Mouse (Mus musculus) limb, embryonic 10.5 days (tissue): Measurements from ENCODE around the gene Card11. TPM values are rescaled to one million over a fixed set of nuclear protein-coding genes. Genes with fewer than 3 reads are reported as not detected.
A peak's percentile ranks its signal among the peaks of the same experiment; 100 is the strongest.

ENCODE experiments used
- DNase-seq: peaks from one replicate; pipeline ENCODE4 v3.0.0-alpha.2; 2017; ENCODE audit warnings: low spot score
- H3K27ac ChIP-seq: fragments of 300-500 bp; sonication (generic); 2 replicates; pipeline ENCODE4 v1.5.1; 2016; ENCODE audit warnings: mild to moderate bottlenecking
- H3K27me3 ChIP-seq: fragments of 300-500 bp; sonication (generic); 2 replicates; pipeline ENCODE4 v1.6.1; 2016; ENCODE audit warnings: low read depth, mild to moderate bottlenecking; ENCODE audit not compliant: poor library complexity, severe bottlenecking
- H3K36me3 ChIP-seq: fragments of 300-500 bp; sonication (generic); 2 replicates; pipeline ENCODE4 v1.6.1; 2016; ENCODE audit warnings: mild to moderate bottlenecking, moderate library complexity
- H3K4me1 ChIP-seq: fragments of 300-500 bp; sonication (generic); 2 replicates; pipeline ENCODE4 v1.6.1; 2016
- H3K4me3 ChIP-seq: fragments of 300-500 bp; sonication (generic); 2 replicates; pipeline ENCODE4 v1.5.1; 2016; ENCODE audit warnings: mild to moderate bottlenecking, moderate library complexity
- H3K9me3 ChIP-seq: fragments of 300-500 bp; sonication (generic); replicated peaks from 2 replicates; pipeline ENCODE4 v1.6.1; 2016; ENCODE audit warnings: mild to moderate bottlenecking
- WGBS: fragments of 180-500 bp; shearing (Covaris S2); methylation state at CpG from one replicate; pipeline ENCODE4 v1.1.7; 2016; 5-methylcytosine and 5-hydroxymethylcytosine counted together
- polyA plus RNA-seq: library from polyadenylated mRNA; unstranded; fragments of >200 nt; fragmentation: Nextera tagmentation; extraction: Ambion mirVana; gene quantifications from 2 replicates; pipeline ENCODE4 v1.2.1, GENCODE M21; 2016

The Card11 gene
- polyA plus RNA-seq, 1 experiment from 2014 or later = 0.49 TPM

GRCm38 (mm10) chr5:140935848-140936247, 64.5 kb downstream of the Card11 start:
- Histone ChIP-seq H3K9me3 (no peaks in the 10 kb centered on the region), H3K4me3 (no peak overlapping the region), H3K4me1 (peaks cover 9% of the 10 kb centered on the region), H3K27ac (no peak overlapping the region), H3K36me3 (no peaks in the 10 kb centered on the region), H3K27me3 (no peaks in the 10 kb centered on the region)
- WGBS = 93% methylated on average over 3 of the region's 3 CpGs
- DNase-seq = no peak

- DNase-seq = no peak
These were observed 65.6 kb downstream of the Card11 start for GRCm38 (mm10) chr5:140934639-140935315.

GRCm38 (mm10) chr5:140931523-140932229, 68.7 kb downstream of the Card11 start:
- Histone ChIP-seq H3K4me1 (no peaks in the 10 kb centered on the region), H3K36me3 (no peaks in the 10 kb centered on the region), H3K27me3 (no peaks in the 10 kb centered on the region), H3K27ac (no peak overlapping the region), H3K9me3 (no peaks in the 10 kb centered on the region), H3K4me3 (no peak overlapping the region)
- DNase-seq = no peak
- 86% methylated on average over 5 of the region's 5 CpGs for WGBS

More at GRCm38 (mm10) chr5:140934639-140935315, 65.6 kb downstream of the Card11 start:
- H3K27me3 ChIP-seq = no peaks in the 10 kb centered on the region
- no peaks in the 10 kb centered on the region for H3K36me3 ChIP-seq
- no peak overlapping the region for H3K4me3 ChIP-seq
- 87% methylated on average over 9 of the region's 9 CpGs for WGBS
- H3K9me3 ChIP-seq = no peaks in the 10 kb centered on the region
- no peaks in the 10 kb centered on the region for H3K4me1 ChIP-seq
- H3K27ac ChIP-seq = no peak overlapping the region

- DNase-seq = no peak
- Histone ChIP-seq H3K27me3 (no peaks in the 10 kb centered on the region), H3K4me1 (no peaks in the 10 kb centered on the region), H3K9me3 (0 out of 2 replicates have a peak, but pooled peaks cover 2% of the 10 kb centered on the region), H3K27ac (no peak overlapping the region), H3K36me3 (no peaks in the 10 kb centered on the region), H3K4me3 (no peak overlapping the region)
- 95% methylated on average over 1 of the region's 1 CpGs for WGBS
These were observed 81.9 kb downstream of the Card11 start for GRCm38 (mm10) chr5:140918519-140918918.

GRCm38 (mm10) chr5:140917807-140918206, 82.6 kb downstream of the Card11 start:
- Histone ChIP-seq H3K4me1 (no peaks in the 10 kb centered on the region), H3K27me3 (no peaks in the 10 kb centered on the region), H3K27ac (no peak overlapping the region), H3K9me3 (0 out of 2 replicates have a peak, but pooled peaks cover 2% of the 10 kb centered on the region), H3K36me3 (no peaks in the 10 kb centered on the region), H3K4me3 (no peak overlapping the region)
- DNase-seq = no peak
- WGBS = 98% methylated on average over 1 of the region's 1 CpGs

- no peak overlapping the region for H3K27ac ChIP-seq
- no peaks in the 10 kb centered on the region for H3K4me1 ChIP-seq
- no peaks in the 10 kb centered on the region for H3K27me3 ChIP-seq
- H3K4me3 ChIP-seq = no peak overlapping the region
- H3K9me3 ChIP-seq = no peaks in the 10 kb centered on the region
- DNase-seq = no peak
- H3K36me3 ChIP-seq = no peaks in the 10 kb centered on the region
- 96% methylated on average over 5 of the region's 5 CpGs for WGBS
These were observed 89.5 kb downstream of the Card11 start for GRCm38 (mm10) chr5:140910841-140911240.

- Histone ChIP-seq H3K36me3 (no peaks in the 10 kb centered on the region), H3K4me3 (no peak overlapping the region), H3K9me3 (no peaks in the 10 kb centered on the region), H3K27me3 (no peaks in the 10 kb centered on the region), H3K27ac (no peak overlapping the region), H3K4me1 (no peaks in the 10 kb centered on the region)
- no peak for DNase-seq
- 83% methylated on average over 13 of the region's 13 CpGs for WGBS
These were observed 99.5 kb downstream of the Card11 start for GRCm38 (mm10) chr5:140900866-140901265.

GRCm38 (mm10) chr5:140891080-140891479, 109.3 kb downstream of the Card11 start:
- no peaks in the 10 kb centered on the region for H3K9me3 ChIP-seq
- peak overlapping the region; percentile 1; the same call in 1 of the 2 replicates for H3K27ac ChIP-seq
- H3K27me3 ChIP-seq = peaks cover 18% of the 10 kb centered on the region
- no peak for DNase-seq
- H3K36me3 ChIP-seq = no peaks in the 10 kb centered on the region
- no peak overlapping the region for H3K4me3 ChIP-seq
- 47% methylated on average over 10 of the region's 10 CpGs for WGBS
- peaks cover 17% of the 10 kb centered on the region for H3K4me1 ChIP-seq

- H3K27ac ChIP-seq = peak overlapping the region; percentile 1; the same call in 1 of the 2 replicates
These were observed 110.3 kb downstream of the Card11 start for GRCm38 (mm10) chr5:140890050-140890449.

GRCm38 (mm10) chr5:140889539-140889938, 110.8 kb downstream of the Card11 start:
- peaks cover 28% of the 10 kb centered on the region for H3K4me1 ChIP-seq
- H3K36me3 ChIP-seq = no peaks in the 10 kb centered on the region
- H3K27me3 ChIP-seq = peaks cover 18% of the 10 kb centered on the region
- peak; percentile 61 for DNase-seq
- H3K27ac ChIP-seq = no peak overlapping the region
- WGBS = 44% methylated on average over 8 of the region's 8 CpGs
- no peaks in the 10 kb centered on the region for H3K9me3 ChIP-seq
- no peak overlapping the region for H3K4me3 ChIP-seq

More at GRCm38 (mm10) chr5:140890050-140890449, 110.3 kb downstream of the Card11 start:
- no peaks in the 10 kb centered on the region for H3K36me3 ChIP-seq
- H3K4me3 ChIP-seq = no peak overlapping the region
- 64% methylated on average over 14 of the region's 14 CpGs for WGBS
- H3K9me3 ChIP-seq = no peaks in the 10 kb centered on the region
- H3K27me3 ChIP-seq = peaks cover 18% of the 10 kb centered on the region
- peak; percentile 41 for DNase-seq
- H3K4me1 ChIP-seq = peaks cover 23% of the 10 kb centered on the region

GRCm38 (mm10) chr5:140887871-140888270, 112.5 kb downstream of the Card11 start:
- H3K27ac ChIP-seq = no peak overlapping the region
- H3K9me3 ChIP-seq = no peaks in the 10 kb centered on the region
- no peak overlapping the region for H3K4me3 ChIP-seq
- H3K36me3 ChIP-seq = no peaks in the 10 kb centered on the region
- no peak for DNase-seq
- H3K27me3 ChIP-seq = peaks cover 18% of the 10 kb centered on the region
- WGBS = 92% methylated on average over 8 of the region's 8 CpGs
- peaks cover 29% of the 10 kb centered on the region for H3K4me1 ChIP-seq

- Histone ChIP-seq H3K27me3 (peaks cover 3% of the 10 kb centered on the region), H3K4me1 (peaks cover 16% of the 10 kb centered on the region), H3K36me3 (no peaks in the 10 kb centered on the region), H3K9me3 (no peaks in the 10 kb centered on the region), H3K27ac (peak overlapping the region; percentile 21), H3K4me3 (no peak overlapping the region)
- DNase-seq = peak; percentile 36
- 45% methylated on average over 13 of the region's 13 CpGs for WGBS
These were observed 115.4 kb downstream of the Card11 start for GRCm38 (mm10) chr5:140884966-140885365.

- DNase-seq = no peak
- Histone ChIP-seq H3K4me1 (peaks cover 11% of the 10 kb centered on the region), H3K36me3 (no peaks in the 10 kb centered on the region), H3K27ac (no peak overlapping the region), H3K4me3 (no peak overlapping the region), H3K27me3 (no peaks in the 10 kb centered on the region), H3K9me3 (no peaks in the 10 kb centered on the region)
- 83% methylated on average over 4 of the region's 4 CpGs for WGBS
These were observed 118.0 kb downstream of the Card11 start for GRCm38 (mm10) chr5:140882391-140882790.
